Mouse (Mus musculus) myocyte (in vitro differentiated cells): ENCODE data around the gene Clec2g. TPM values are rescaled to one million over a fixed set of nuclear protein-coding genes. Genes with fewer than 3 reads are reported as not detected.
"Not testable (repeated sequence)": the region's sequence is repeated elsewhere in the genome, so short reads cannot be mapped to it uniquely, and the experiment has no call there.

Experiments
- H3K27me3 ChIP-seq: one replicate; pipeline ENCODE4 v1.6.1; 2011; ENCODE audit not compliant: control insufficient read depth, insufficient read depth, insufficient read length
- H3K36me3 ChIP-seq: one replicate; pipeline ENCODE4 v1.6.1; 2011; ENCODE audit not compliant: control insufficient read depth, insufficient read depth
- H3K4me2 ChIP-seq: one replicate; pipeline ENCODE4 v1.6.1; 2011; ENCODE audit warnings: low read depth, control low read depth
- H3K4me3 ChIP-seq: one replicate; pipeline ENCODE4 v1.5.1; 2011; ENCODE audit warnings: mild to moderate bottlenecking, control low read depth, moderate library complexity
- H3K79me2 ChIP-seq: one replicate; pipeline ENCODE4 v1.6.1; 2011; ENCODE audit not compliant: control insufficient read depth, insufficient read depth
- H3ac ChIP-seq: one replicate; pipeline ENCODE4 v1.6.1; 2011; ENCODE audit not compliant: control insufficient read depth, insufficient read length
- CEBPB ChIP-seq: IDR thresholded peaks from 2 replicates; pipeline ENCODE4 v1.6.1; 2011; ENCODE audit warnings: mild to moderate bottlenecking, moderate library complexity; ENCODE audit not compliant: poor library complexity, insufficient read depth, severe bottlenecking
- E2F4 ChIP-seq: IDR thresholded peaks from one replicate; pipeline ENCODE4 v1.6.1; 2011; ENCODE audit warnings: mild to moderate bottlenecking, control low read depth, moderate library complexity; ENCODE audit not compliant: insufficient read depth
- MAX ChIP-seq: IDR thresholded peaks from one replicate; pipeline ENCODE4 v1.6.1; 2011; ENCODE audit warnings: low read depth, mild to moderate bottlenecking, control low read depth
- MYOD1 ChIP-seq, 3 experiments: IDR thresholded peaks; one replicate each; pipeline ENCODE4 v1.6.1; 2011; ENCODE audit warnings: control low read depth in 2 of 3, low read depth in 2 of 3, mild to moderate bottlenecking in 2 of 3, moderate library complexity in 1 of 3; ENCODE audit not compliant: insufficient read length in 2 of 3, control insufficient read depth in 1 of 3
- MYOG ChIP-seq, 3 experiments: IDR thresholded peaks; one replicate each; pipeline ENCODE4 v1.6.1; 2011; ENCODE audit warnings: control low read depth in 2 of 3, low read depth in 2 of 3, mild to moderate bottlenecking in 2 of 3; ENCODE audit not compliant: insufficient read length in 2 of 3, control insufficient read depth in 1 of 3, insufficient read depth in 1 of 3
- POLR2A ChIP-seq: IDR thresholded peaks from one replicate; pipeline ENCODE4 v1.6.1; 2011; ENCODE audit warnings: low read depth, mild to moderate bottlenecking, control low read depth, moderate library complexity; ENCODE audit not compliant: insufficient read length
- POLR2AphosphoS2 ChIP-seq: IDR thresholded peaks from one replicate; pipeline ENCODE4 v1.6.1; 2011; ENCODE audit warnings: low read depth, control low read depth; ENCODE audit not compliant: insufficient read length
- REST ChIP-seq: IDR thresholded peaks from one replicate; pipeline ENCODE4 v1.6.1; 2011; ENCODE audit warnings: mild to moderate bottlenecking, control low read depth, moderate library complexity; ENCODE audit not compliant: insufficient read depth, insufficient read length
- SRF ChIP-seq: IDR thresholded peaks from one replicate; pipeline ENCODE4 v1.6.1; 2011; ENCODE audit warnings: low read depth; ENCODE audit not compliant: control insufficient read depth, insufficient read length
- TCF12 ChIP-seq: IDR thresholded peaks from one replicate; pipeline ENCODE4 v1.6.1; 2011; ENCODE audit warnings: mild to moderate bottlenecking, control low read depth; ENCODE audit not compliant: poor library complexity, insufficient read depth, severe bottlenecking
- TCF3 ChIP-seq: IDR thresholded peaks from one replicate; pipeline ENCODE4 v1.6.1; 2011; ENCODE audit warnings: low read depth, control low read depth; ENCODE audit not compliant: insufficient read length
- USF1 ChIP-seq: IDR thresholded peaks from one replicate; pipeline ENCODE4 v1.6.1; 2011; ENCODE audit warnings: low read depth, mild to moderate bottlenecking, control low read depth, moderate library complexity
- polyA plus RNA-seq: library from polyadenylated mRNA; unstranded; fragments of >200 nt; fragmentation: generic; extraction: Trizol; gene quantifications from one replicate; pipeline ENCODE4 v1.2.1, GENCODE M21; 2012; ENCODE audit warnings: missing spikeins

Gene Clec2g
- polyA plus RNA-seq, 1 experiment: not detected

- H3ac ChIP-seq: no peak overlapping the region
- no peak overlapping the region for H3K4me3 ChIP-seq
- H3K36me3 ChIP-seq: no peaks in the 10 kb centered on the region
- no peaks in the 10 kb centered on the region for H3K27me3 ChIP-seq
- H3K4me2 ChIP-seq: no peak overlapping the region
- no peaks in the 10 kb centered on the region for H3K79me2 ChIP-seq
- TF ChIP-seq MAX (no peak), POLR2A (no peak), USF1 (no peak), MYOD1 (IDR thresholded peaks at IDR 0.05; ENCODE audit: control insufficient read depth in 1 of 3, insufficient read length in 2 of 3, low read depth in 2 of 3) (no peak), POLR2AphosphoS2 (no peak), REST (no peak), TCF12 (no peak), E2F4 (no peak), SRF (no peak)
Observed at GRCm38 (mm10) chr6:128945564-128945963, 11.4 kb downstream of the Clec2g start.

GRCm38 (mm10) chr6:128961110-128961509, 26.9 kb downstream of the Clec2g start:
- no peak overlapping the region for H3ac ChIP-seq
- TF ChIP-seq POLR2AphosphoS2 (no peak), TCF12 (no peak), REST (no peak), SRF (no peak), USF1 (no peak), E2F4 (no peak), MYOG (IDR thresholded peaks at IDR 0.05; ENCODE audit: control insufficient read depth in 1 of 3, insufficient read depth in 1 of 3, insufficient read length in 2 of 3, low read depth in 2 of 3) (no peak)

GRCm38 (mm10) chr6:128962108-128962507, 27.9 kb downstream of the Clec2g start:
- H3ac ChIP-seq, H3K36me3 ChIP-seq, H3K4me3 ChIP-seq, H3K4me2 ChIP-seq, H3K79me2 ChIP-seq, H3K27me3 ChIP-seq: not testable (repeated sequence)

More at GRCm38 (mm10) chr6:128961110-128961509, 26.9 kb downstream of the Clec2g start:
- Histone ChIP-seq H3K27me3 (no peaks in the 10 kb centered on the region), H3K36me3 (no peaks in the 10 kb centered on the region), H3K4me2 (no peak overlapping the region), H3K79me2 (no peaks in the 10 kb centered on the region), H3K4me3 (no peak overlapping the region)

GRCm38 (mm10) chr6:128964519-128964918, 30.3 kb downstream of the Clec2g start:
- Histone ChIP-seq H3ac (no peak overlapping the region), H3K4me2 (no peak overlapping the region), H3K79me2 (no peaks in the 10 kb centered on the region), H3K36me3 (no peaks in the 10 kb centered on the region), H3K27me3 (no peaks in the 10 kb centered on the region), H3K4me3 (no peak overlapping the region)
- TF ChIP-seq POLR2AphosphoS2: no peak
- no peak for TF ChIP-seq E2F4
- no peak for TF ChIP-seq SRF
- TF ChIP-seq MYOG (IDR thresholded peaks at IDR 0.05; ENCODE audit: control insufficient read depth in 1 of 3, insufficient read depth in 1 of 3, insufficient read length in 2 of 3, low read depth in 2 of 3): no peak
- no peak for TF ChIP-seq MYOD1 (IDR thresholded peaks at IDR 0.05; ENCODE audit: control insufficient read depth in 1 of 3, insufficient read length in 2 of 3, low read depth in 2 of 3)
- no peak for TF ChIP-seq TCF12
- no peak for TF ChIP-seq POLR2A

GRCm38 (mm10) chr6:128968463-128968862, 34.3 kb downstream of the Clec2g start:
- no peaks in the 10 kb centered on the region for H3K27me3 ChIP-seq
- no peaks in the 10 kb centered on the region for H3K36me3 ChIP-seq
- TF ChIP-seq SRF (no peak), REST (no peak), USF1 (no peak), CEBPB (no peak), POLR2AphosphoS2 (no peak), MYOD1 (IDR thresholded peaks at IDR 0.05; ENCODE audit: control insufficient read depth in 1 of 3, insufficient read length in 2 of 3, low read depth in 2 of 3) (no peak), MAX (no peak), TCF3 (no peak), MYOG (IDR thresholded peaks at IDR 0.05; ENCODE audit: control insufficient read depth in 1 of 3, insufficient read depth in 1 of 3, insufficient read length in 2 of 3, low read depth in 2 of 3) (no peak), POLR2A (no peak), E2F4 (no peak), TCF12 (no peak)
- H3K4me3 ChIP-seq: no peak overlapping the region
- no peak overlapping the region for H3K4me2 ChIP-seq
- no peak overlapping the region for H3ac ChIP-seq
- no peaks in the 10 kb centered on the region for H3K79me2 ChIP-seq
